Mouse (Mus musculus) spleen, adult 2 months (tissue): ENCODE data around the gene Nsmce1.

ENCODE experiments used
- CTCF ChIP-seq: fragments of 200-500 bp; IDR thresholded peaks from 2 replicates; pipeline ENCODE4 v1.5.1; 2011; ENCODE audit warnings: mild to moderate bottlenecking, inconsistent platforms; ENCODE audit not compliant: insufficient read depth, insufficient read length, insufficient replicate concordance; ENCODE audit errors: extremely low read depth
- POLR2A ChIP-seq: fragments of 200-500 bp; IDR thresholded peaks from 2 replicates; pipeline ENCODE4 v1.6.1; 2011; ENCODE audit warnings: low read depth, low read length, inconsistent platforms

DNA sequence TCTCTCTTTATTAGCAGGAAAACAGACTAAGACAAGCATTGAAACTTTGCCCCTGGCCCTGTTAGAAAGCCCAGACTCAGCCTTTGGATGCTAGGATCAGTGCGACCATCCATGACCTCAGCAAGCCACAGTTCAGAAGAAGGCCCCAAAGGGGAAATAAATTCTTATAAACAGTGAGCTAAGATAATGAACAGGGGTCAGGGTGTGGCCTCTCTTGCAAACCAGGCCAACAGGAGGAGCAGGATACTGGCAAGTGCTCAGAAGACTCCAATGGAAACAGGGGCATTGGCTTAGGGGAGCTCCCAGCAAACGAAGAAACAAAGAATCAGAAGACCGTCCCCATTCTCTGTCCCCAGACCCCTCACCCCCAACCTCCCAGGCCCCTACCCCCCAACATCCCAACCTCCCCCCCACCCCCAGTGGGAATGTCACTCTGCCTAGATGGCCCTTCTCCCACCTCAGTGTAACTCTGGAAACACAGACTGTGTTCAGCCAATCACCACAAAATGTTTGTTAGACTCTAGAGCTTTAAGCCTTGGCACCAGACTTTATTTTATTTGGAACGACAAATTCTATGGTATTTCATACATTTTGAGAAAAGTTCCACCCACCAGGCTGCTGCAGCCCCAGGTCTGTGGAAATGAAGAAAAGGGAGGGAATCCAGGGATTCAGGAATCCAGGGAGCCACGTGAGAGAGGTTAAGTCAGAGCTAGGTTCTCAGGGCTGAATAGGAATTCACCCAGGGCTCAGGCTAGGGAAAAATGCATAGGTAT is 23.9 kb upstream of the Nsmce1 start:
- no peak for TF ChIP-seq CTCF
- TF ChIP-seq POLR2A, result no peak
